Mouse (Mus musculus) right cerebral cortex, postnatal 4 days (tissue): ENCODE data around the gene Pxdn.

Experiments
- DNase-seq: peaks from one replicate; pipeline ENCODE4 v3.0.0-alpha.2; 2022

Gene Pxdn

GRCm38 (mm10) chr12:29954464-29954863 is 17.1 kb downstream of the Pxdn start:
- DNase-seq = no peak

- no peak for DNase-seq
Measured at GRCm38 (mm10) chr12:29956969-29957368, 19.6 kb downstream of the Pxdn start.

- no peak for DNase-seq
Measured at GRCm38 (mm10) chr12:29958637-29959036, 21.2 kb downstream of the Pxdn start.

- no peak for DNase-seq
Measured at GRCm38 (mm10) chr12:29961041-29961440, 23.6 kb downstream of the Pxdn start.

- no peak for DNase-seq
Measured at GRCm38 (mm10) chr12:29965016-29965415, 27.6 kb downstream of the Pxdn start.

GRCm38 (mm10) chr12:29971795-29972464 is 34.5 kb downstream of the Pxdn start:
- no peak for DNase-seq

- DNase-seq = no peak
Measured at GRCm38 (mm10) chr12:29972533-29972932, 35.1 kb downstream of the Pxdn start.

GRCm38 (mm10) chr12:29980076-29980475 is 42.7 kb downstream of the Pxdn start:
- DNase-seq = no peak

- no peak for DNase-seq
Measured at GRCm38 (mm10) chr12:29981722-29982293, 44.4 kb downstream of the Pxdn start.

GRCm38 (mm10) chr12:29983190-29983589 is 45.8 kb downstream of the Pxdn start:
- no peak for DNase-seq

GRCm38 (mm10) chr12:29985126-29985525 is 47.7 kb downstream of the Pxdn start:
- no peak for DNase-seq

- no peak for DNase-seq
Measured at GRCm38 (mm10) chr12:29986241-29986640, 48.8 kb downstream of the Pxdn start.

GRCm38 (mm10) chr12:29998895-29999294 is 61.5 kb downstream of the Pxdn start:
- no peak for DNase-seq

- DNase-seq = no peak
Measured at GRCm38 (mm10) chr12:30001951-30002350, 64.5 kb downstream of the Pxdn start.

- DNase-seq = no peak
Measured at GRCm38 (mm10) chr12:30003680-30004364, 66.4 kb downstream of the Pxdn start.

- no peak for DNase-seq
Measured at GRCm38 (mm10) chr12:30004365-30004723, 66.9 kb downstream of the Pxdn start.

- no peak for DNase-seq
Measured at GRCm38 (mm10) chr12:30006586-30006985, 69.2 kb downstream of the Pxdn start.

GRCm38 (mm10) chr12:30008741-30009140 is 71.3 kb downstream of the Pxdn start:
- no peak for DNase-seq

- no peak for DNase-seq
Measured at GRCm38 (mm10) chr12:30015501-30015900, 78.1 kb downstream of the Pxdn start.

- no peak for DNase-seq
Measured at GRCm38 (mm10) chr12:30017131-30017530, 79.7 kb downstream of the Pxdn start.

GRCm38 (mm10) chr12:30020447-30020846 is 83.0 kb downstream of the Pxdn start:
- DNase-seq = no peak

GRCm38 (mm10) chr12:30023491-30023890 is 86.1 kb downstream of the Pxdn start:
- no peak for DNase-seq

GRCm38 (mm10) chr12:30024264-30024825 is 86.9 kb downstream of the Pxdn start:
- DNase-seq = no peak

- no peak for DNase-seq
Measured at GRCm38 (mm10) chr12:30027721-30028340, 90.4 kb downstream of the Pxdn start.
